Comparison of ENCODE assay signal across 22 mouse cellular contexts in genomic region chr10:118052477-118052876, GRCm38 (mm10).
DNase-seq lines count a peak whose midpoint lies in the region; ATAC-seq lines count a peak whose summit lies in the region.
"Had no signal": no experiment of that assay in that cellular context is flagged by ENCODE, and none has a peak within 500 bp of the region (broad histone marks: within the 10 kb centered on the region; RNA-seq: fewer than 3 reads in every experiment).

No protein-coding gene starts in this region.

- H3K4me3 ChIP-seq in forebrain, embryonic 11.5 days (ENCODE audit: low read depth, low read length), result no peak overlapping the region
- H3K4me3 ChIP-seq in forebrain, embryonic 16.5 days (replicated peaks; ENCODE audit: low read length), result no peak overlapping the region
- no peak overlapping the region for H3K4me3 ChIP-seq in liver, embryonic 11.5 days (ENCODE audit: low read depth, low read length)
- H3K4me3 ChIP-seq: forebrain, embryonic 10.5 days; heart, embryonic 10.5 days; limb, embryonic 15.5 days; lung, embryonic 15.5 days had no signal

- WGBS in forebrain, embryonic 11.5 days, result 88% methylated on average over 12 of the region's 12 CpGs
- 83% methylated on average over 12 of the region's 12 CpGs for whole genome bisulfite sequencing in forebrain, embryonic 16.5 days
- WGBS in liver, embryonic 11.5 days, result 67% methylated on average over 12 of the region's 12 CpGs

- peak; percentile 24 for DNase-seq in forebrain, embryonic 11.5 days (ENCODE audit: low spot score)
- DNase-seq in R1 (ENCODE audit: low read depth, low spot score), result peak; percentile 63
- DNase-seq in liver, embryonic 11.5 days (ENCODE audit: low spot score), result no peak
- DNase-seq in left cerebral cortex, adult 18-20 months (ENCODE audit: low spot score in 2 of 2), result no peak
- DNase-seq in frontal cortex, postnatal 36 days (ENCODE audit: low spot score in 2 of 2), result no peak
- DNase-seq in cerebellum, adult 11-12 months, result no peak
- DNase-seq: adrenal gland, adult 8-10 months; cerebellum, adult 18-20 months; cerebellum, postnatal 36 days; gastrocnemius, postnatal 14 days; kidney, adult 18-20 months; right cerebral cortex, postnatal 25 days; thymus, postnatal 36 days had no signal

- H3K9me3 ChIP-seq in forebrain, embryonic 11.5 days (ENCODE audit: control insufficient read depth, low read length), result no peaks in the 10 kb centered on the region
- no peaks in the 10 kb centered on the region for H3K9me3 ChIP-seq in forebrain, embryonic 16.5 days (ENCODE audit: control insufficient read depth, low read length)
- H3K9me3 ChIP-seq in liver, embryonic 11.5 days (ENCODE audit: control insufficient read depth, low read length), result no peaks in the 10 kb centered on the region
- H3K9me3 ChIP-seq: forebrain, embryonic 10.5 days; heart, embryonic 10.5 days; limb, embryonic 15.5 days; lung, embryonic 15.5 days had no signal

- no peak for ATAC-seq in forebrain, embryonic 11.5 days (replicated peaks; ENCODE audit: low FRiP score)
- ATAC-seq in forebrain, embryonic 16.5 days, result no peak
- peak; percentile 53; the same call in 1 of the 2 replicates for ATAC-seq in liver, embryonic 11.5 days (replicated peaks; ENCODE audit: low FRiP score)
- 0 out of 2 replicates have a peak, but pooled peaks have one; percentile 13 for ATAC-seq in megakaryocyte-erythroid progenitor cell, adult 5-6 weeks (replicated peaks; ENCODE audit: low FRiP score, low TSS enrichment, poor library complexity, severe bottlenecking)
- ATAC-seq: CD4-positive, CD25-positive, alpha-beta regulatory T cell, adult 4 months; midbrain, embryonic 16.5 days had no signal

- no peak overlapping the region for H3K9ac ChIP-seq in forebrain, embryonic 11.5 days (ENCODE audit: low read length)
- H3K9ac ChIP-seq in forebrain, embryonic 16.5 days (replicated peaks; ENCODE audit: low read depth, low read length), result no peak overlapping the region
- no peak overlapping the region for H3K9ac ChIP-seq in liver, embryonic 11.5 days (ENCODE audit: low read depth, low read length)
- H3K9ac ChIP-seq: limb, embryonic 15.5 days; lung, embryonic 15.5 days had no signal

- H3K27ac ChIP-seq in forebrain, embryonic 11.5 days (ENCODE audit: low read depth, low read length), result no peak overlapping the region
- no peak overlapping the region for H3K27ac ChIP-seq in forebrain, embryonic 16.5 days (ENCODE audit: low read length)
- no peak overlapping the region for H3K27ac ChIP-seq in liver, embryonic 11.5 days (ENCODE audit: low read depth, low read length)
- H3K27ac ChIP-seq: forebrain, embryonic 10.5 days; heart, embryonic 10.5 days; kidney, postnatal 0 days; limb, embryonic 15.5 days; lung, embryonic 15.5 days had no signal

- no peaks in the 10 kb centered on the region for H3K27me3 ChIP-seq in forebrain, embryonic 11.5 days (ENCODE audit: control insufficient read depth, insufficient read depth, low read length)
- no peaks in the 10 kb centered on the region for H3K27me3 ChIP-seq in forebrain, embryonic 16.5 days (replicated peaks; ENCODE audit: control insufficient read depth, insufficient read depth, low read length)
- H3K27me3 ChIP-seq in liver, embryonic 11.5 days (replicated peaks; ENCODE audit: control insufficient read depth, insufficient read depth, low read length), result no peaks in the 10 kb centered on the region
- H3K27me3 ChIP-seq: limb, embryonic 15.5 days; lung, embryonic 15.5 days had no signal

- no peaks in the 10 kb centered on the region for H3K36me3 ChIP-seq in forebrain, embryonic 11.5 days (ENCODE audit: control insufficient read depth, insufficient read depth, low read length)
- no peaks in the 10 kb centered on the region for H3K36me3 ChIP-seq in forebrain, embryonic 16.5 days (ENCODE audit: control insufficient read depth, insufficient read depth)
- no peaks in the 10 kb centered on the region for H3K36me3 ChIP-seq in liver, embryonic 11.5 days (ENCODE audit: control insufficient read depth, insufficient read depth, low read length)
- H3K36me3 ChIP-seq: forebrain, embryonic 10.5 days; heart, embryonic 10.5 days; limb, embryonic 15.5 days; lung, embryonic 15.5 days had no signal

- no peaks in the 10 kb centered on the region for H3K4me1 ChIP-seq in forebrain, embryonic 11.5 days (replicated peaks; ENCODE audit: control insufficient read depth, insufficient read depth, low read length)
- no peaks in the 10 kb centered on the region; the same call in 1 of the 2 replicates for H3K4me1 ChIP-seq in forebrain, embryonic 16.5 days (replicated peaks; ENCODE audit: control insufficient read depth, insufficient read depth, low read length)
- H3K4me1 ChIP-seq in liver, embryonic 11.5 days (replicated peaks; ENCODE audit: control insufficient read depth, insufficient read depth, low read length), result peaks cover 5% of the 10 kb centered on the region
- H3K4me1 ChIP-seq: heart, embryonic 10.5 days had no signal

- H3K4me2 ChIP-seq in forebrain, embryonic 11.5 days (ENCODE audit: low read depth, low read length, severe bottlenecking), result no peak overlapping the region
- no peak overlapping the region for H3K4me2 ChIP-seq in forebrain, embryonic 16.5 days (ENCODE audit: low read length)
- H3K4me2 ChIP-seq in liver, embryonic 11.5 days, result peak overlapping the region; percentile 5; the same call in 1 of the 2 replicates
- H3K4me2 ChIP-seq: limb, embryonic 15.5 days; lung, embryonic 15.5 days had no signal

Comparison
In these comparisons a context has a peak if more than half of its experiments do, and no peak if none do; other contexts are left out.
1. ATAC-seq: peak in liver, embryonic 11.5 days (single experiment) and megakaryocyte-erythroid progenitor cell, adult 5-6 weeks (single experiment); none in forebrain, embryonic 11.5 days (single experiment) and forebrain, embryonic 16.5 days (single experiment).
2. DNase-seq: peak in forebrain, embryonic 11.5 days (single experiment) and R1 (single experiment); none in liver, embryonic 11.5 days (single experiment), left cerebral cortex, adult 18-20 months (0 of 2), frontal cortex, postnatal 36 days (0 of 2) and cerebellum, adult 11-12 months (single experiment).